Mouse (Mus musculus): Measurements from ENCODE around the gene Polr2a. TPM values are rescaled to one million over a fixed set of nuclear protein-coding genes. Genes with fewer than 3 reads are reported as not detected.
"Not testable (repeated sequence)": the region's sequence is repeated elsewhere in the genome, so short reads cannot be mapped to it uniquely, and the experiment has no call there.

Gene Polr2a
- polyA plus RNA-seq, 1 experiment from 2014 or later, result 31.2 TPM

DNA sequence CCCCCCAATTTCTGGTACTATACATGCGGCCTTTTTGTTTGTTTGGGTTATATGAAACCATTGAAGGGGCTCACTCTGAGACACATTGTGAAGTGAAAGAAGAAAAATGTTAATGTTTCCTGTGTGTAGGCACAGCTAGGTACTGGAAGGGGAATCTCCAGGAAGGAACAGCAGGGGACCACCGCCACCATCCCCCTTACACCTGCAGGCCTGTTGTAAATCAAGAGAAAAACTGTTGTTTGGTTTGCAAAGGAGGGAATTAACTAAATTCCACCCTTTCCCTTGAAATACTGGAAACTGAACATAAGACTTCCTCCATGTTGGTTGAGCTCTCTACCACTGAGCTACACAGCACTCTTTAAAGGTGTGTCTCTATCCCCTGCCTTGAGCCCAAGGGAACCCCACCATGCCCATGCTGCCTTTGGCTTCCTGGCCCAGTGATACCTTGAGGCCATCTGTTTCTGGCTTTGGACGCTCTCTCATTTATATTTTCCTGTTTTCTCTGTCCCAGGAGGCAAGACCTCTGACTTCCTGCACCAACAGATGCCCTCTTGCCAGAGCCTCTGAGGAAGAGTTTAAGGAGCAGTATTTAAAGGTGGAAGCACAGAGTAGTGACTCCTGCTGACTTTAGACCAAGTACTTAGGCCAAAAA is 49.7 kb downstream of the Polr2a start:
- no peaks in the 10 kb centered on the region for H3K36me3 ChIP-seq
- H3K27ac ChIP-seq, result no peak overlapping the region
- ATAC-seq (ENCODE audit: low FRiP score, low read depth), result no peak

DNA sequence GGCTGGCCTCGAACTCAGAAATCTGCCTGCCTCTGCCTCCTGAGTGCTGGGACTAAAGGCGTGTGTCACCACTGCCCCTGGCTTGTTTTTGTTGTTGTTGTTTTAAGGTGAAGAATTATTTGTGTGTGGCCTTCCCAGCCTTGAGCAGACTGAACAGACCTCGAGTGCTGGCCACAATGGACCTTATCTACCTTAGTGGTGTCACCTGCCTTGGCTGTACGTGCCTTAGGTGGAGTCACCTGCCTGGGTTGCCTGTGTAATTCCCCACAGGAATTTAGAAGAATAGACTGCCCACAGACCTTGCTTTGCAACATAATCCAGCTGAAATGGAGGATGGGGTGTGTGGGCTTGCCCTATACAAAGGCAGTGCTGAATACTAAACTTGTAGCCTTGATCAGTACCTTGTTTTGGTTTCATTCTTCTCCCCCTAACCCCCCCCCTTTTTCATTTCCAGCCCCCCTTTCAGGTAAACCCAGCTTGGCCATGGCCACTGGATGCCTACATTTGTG is 50.5 kb downstream of the Polr2a start:
- Histone ChIP-seq H3K4me2 (replicated peaks) (no peak overlapping the region), H3K27me3 (replicated peaks) (no peaks in the 10 kb centered on the region), H3K36me3 (no peaks in the 10 kb centered on the region), H3K4me1 (no peaks in the 10 kb centered on the region), H3K9me3 (no peaks in the 10 kb centered on the region), H3K27ac (no peak overlapping the region), H3K9ac (no peak overlapping the region), H3K4me3 (no peak overlapping the region)
- 88% methylated on average over 4 of the region's 4 CpGs for WGBS
- no peak for ATAC-seq (ENCODE audit: low FRiP score, low read depth)

More for the DNA sequence above, 49.7 kb downstream of the Polr2a start:
- Histone ChIP-seq H3K9me3 (no peaks in the 10 kb centered on the region), H3K9ac (no peak overlapping the region), H3K4me1 (no peaks in the 10 kb centered on the region), H3K27me3 (replicated peaks) (no peaks in the 10 kb centered on the region), H3K4me2 (replicated peaks) (no peak overlapping the region), H3K4me3 (no peak overlapping the region)
- whole genome bisulfite sequencing, result 86% methylated on average over 3 of the region's 3 CpGs

DNA sequence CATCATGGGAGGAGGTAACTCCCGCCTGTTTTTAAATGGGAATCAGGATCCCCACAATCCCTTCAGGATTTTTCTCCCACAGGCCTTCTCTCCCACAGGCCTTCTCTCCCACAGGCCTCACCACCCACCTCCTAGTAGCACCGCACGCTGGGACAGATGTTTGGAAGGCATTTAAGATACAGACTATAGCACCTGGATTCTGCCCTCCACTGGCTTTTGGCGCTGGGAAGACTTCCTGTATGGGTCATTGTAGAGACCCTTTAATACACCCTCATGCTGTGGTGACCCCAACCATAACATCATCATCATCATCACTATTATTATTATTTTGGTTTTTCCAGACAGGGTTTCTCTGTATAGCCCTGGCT is 51.0 kb downstream of the Polr2a start:
- Histone ChIP-seq H3K9ac (no peak overlapping the region), H3K4me2 (replicated peaks) (no peak overlapping the region), H3K27me3 (replicated peaks) (no peaks in the 10 kb centered on the region), H3K9me3 (no peaks in the 10 kb centered on the region), H3K36me3 (no peaks in the 10 kb centered on the region), H3K4me1 (no peaks in the 10 kb centered on the region), H3K4me3 (no peak overlapping the region), H3K27ac (no peak overlapping the region)
- no peak for ATAC-seq (ENCODE audit: low FRiP score, low read depth)
- 90% methylated on average over 4 of the region's 4 CpGs for WGBS

DNA sequence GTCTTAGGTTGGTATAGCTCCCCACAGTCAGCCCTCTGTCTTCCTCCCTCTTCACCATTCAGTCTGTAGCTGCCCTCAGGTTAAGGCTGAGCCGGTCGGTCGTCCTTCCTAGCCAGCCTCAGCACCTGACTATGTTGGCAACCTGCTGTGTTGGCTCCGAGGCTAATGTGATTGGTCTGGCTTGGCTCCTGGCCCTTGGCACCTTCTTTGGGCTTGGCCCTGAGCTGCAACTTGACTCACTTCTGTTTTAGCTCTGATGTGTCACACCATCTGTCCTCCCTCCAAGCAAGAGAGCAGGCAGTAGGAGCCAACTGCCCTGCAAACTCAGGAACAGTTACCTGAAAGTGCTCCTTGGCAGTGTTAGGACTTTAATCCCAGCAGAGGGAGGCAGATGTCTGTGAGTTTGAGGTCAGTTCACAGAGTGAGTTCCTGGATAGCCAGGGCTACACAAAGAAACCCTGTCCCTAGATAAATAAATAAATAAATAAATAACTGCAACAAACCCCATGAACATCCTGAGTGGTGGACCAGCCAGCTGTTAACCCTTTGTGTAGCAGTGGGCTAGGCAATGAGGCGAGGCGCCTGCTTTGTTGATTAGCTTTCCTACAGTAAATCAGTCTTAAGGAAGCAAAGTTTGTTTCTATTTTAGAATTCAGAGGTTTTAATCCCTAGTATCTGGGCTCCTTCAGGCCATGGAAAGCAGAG is 51.5 kb downstream of the Polr2a start:
- 50% methylated on average over 6 of the region's 6 CpGs for WGBS
- Histone ChIP-seq H3K27ac (no peak overlapping the region), H3K4me3 (no peak overlapping the region), H3K4me2 (replicated peaks) (no peak overlapping the region), H3K4me1 (no peaks in the 10 kb centered on the region), H3K36me3 (no peaks in the 10 kb centered on the region), H3K27me3 (replicated peaks) (no peaks in the 10 kb centered on the region), H3K9me3 (no peaks in the 10 kb centered on the region), H3K9ac (no peak overlapping the region)
- ATAC-seq (ENCODE audit: low FRiP score, low read depth), result no peak

DNA sequence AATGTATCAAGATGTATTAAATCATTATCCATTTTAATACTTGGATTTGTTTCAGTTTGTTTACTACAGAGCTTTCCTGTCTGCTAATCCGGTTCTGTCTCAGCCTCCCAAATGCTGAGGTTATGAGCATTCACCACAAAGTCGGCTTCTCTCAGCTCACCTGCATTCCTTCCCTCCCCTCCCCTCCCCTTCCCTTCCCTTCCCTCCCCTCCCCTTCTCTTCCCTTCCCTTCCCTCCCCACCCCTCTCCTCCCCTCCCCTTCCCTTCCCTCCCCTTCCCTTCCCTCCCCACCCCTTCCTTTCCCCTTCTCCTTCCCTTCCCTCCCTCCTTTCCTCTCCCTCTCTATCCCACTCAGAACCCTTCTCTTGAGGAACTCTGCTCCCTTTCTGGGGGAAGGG is 53.8 kb downstream of the Polr2a start:
- H3K27ac ChIP-seq, result no peak overlapping the region
- H3K27me3 ChIP-seq (replicated peaks), result no peaks in the 10 kb centered on the region
- no peak for ATAC-seq (ENCODE audit: low FRiP score, low read depth)
- H3K9me3 ChIP-seq, result no peaks in the 10 kb centered on the region
- H3K4me2 ChIP-seq (replicated peaks), result no peak overlapping the region
- WGBS, result 58% methylated on average over 2 of the region's 2 CpGs
- no peak overlapping the region for H3K9ac ChIP-seq
- no peaks in the 10 kb centered on the region for H3K36me3 ChIP-seq
- H3K4me1 ChIP-seq, result no peaks in the 10 kb centered on the region
- no peak overlapping the region for H3K4me3 ChIP-seq

DNA sequence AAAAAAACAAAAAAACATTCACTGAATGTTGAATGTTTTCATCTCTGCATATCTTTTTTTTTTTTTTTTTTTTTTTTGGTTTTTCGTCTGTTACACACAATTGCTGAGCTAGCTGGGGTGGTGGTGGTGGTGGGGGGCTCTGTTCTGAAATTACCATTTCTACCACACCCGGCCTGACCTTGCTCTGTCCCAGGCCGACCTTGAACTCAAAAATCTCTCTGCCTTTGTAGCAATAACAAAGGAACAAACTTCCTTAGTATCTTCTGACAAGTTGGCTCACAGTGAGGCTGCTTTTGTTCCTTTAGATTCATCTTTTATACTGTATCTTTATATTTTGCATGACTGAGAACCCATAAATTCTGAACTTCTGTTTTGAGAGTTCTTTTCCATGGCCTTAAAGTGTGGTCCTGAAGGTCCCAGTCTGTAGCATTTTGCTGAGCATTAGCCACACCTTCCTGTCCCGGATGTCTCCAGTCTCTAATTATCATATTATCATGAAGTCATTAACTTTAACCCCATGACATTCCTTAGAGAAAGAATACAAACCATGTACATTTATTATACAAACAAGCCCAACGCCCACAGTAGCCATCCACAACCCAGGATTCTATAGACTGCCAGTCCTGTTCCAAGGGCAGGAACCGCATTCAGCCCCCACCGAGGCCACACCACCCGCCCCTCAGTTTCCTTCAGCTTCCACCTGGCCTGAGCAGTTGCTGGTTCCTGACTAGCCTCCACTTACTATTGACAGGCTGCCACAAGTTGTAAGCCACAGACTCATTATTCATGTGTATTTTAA is 54.4 kb downstream of the Polr2a start:
- ATAC-seq (ENCODE audit: low FRiP score, low read depth), result no peak

DNA sequence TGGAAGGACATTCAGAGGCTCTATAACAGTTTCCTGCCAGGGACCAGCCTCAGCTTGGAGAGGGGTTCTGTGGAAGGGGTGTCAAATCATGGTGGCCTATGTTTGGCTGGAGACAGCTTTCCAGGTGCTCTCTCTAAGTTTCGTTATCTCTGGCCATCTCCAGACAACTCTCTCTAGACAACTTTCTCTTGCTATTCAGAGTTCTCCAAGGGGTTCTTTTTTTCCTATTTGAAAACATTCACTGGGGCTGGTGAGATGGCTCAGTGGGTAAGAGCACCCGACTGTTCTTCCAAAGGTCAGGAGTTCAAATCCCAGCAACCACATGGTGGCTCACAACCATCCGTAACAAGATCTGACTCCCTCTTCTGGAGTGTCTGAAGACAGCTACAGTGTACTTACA is 55.1 kb downstream of the Polr2a start:
- not testable (repeated sequence) for H3K36me3 ChIP-seq; H3K9ac ChIP-seq; H3K27me3 ChIP-seq (replicated peaks); H3K4me1 ChIP-seq; H3K4me2 ChIP-seq (replicated peaks); H3K4me3 ChIP-seq; H3K9me3 ChIP-seq; ATAC-seq (ENCODE audit: low FRiP score, low read depth); H3K27ac ChIP-seq
- WGBS, result 71% methylated on average over 3 of the region's 3 CpGs

More for the DNA sequence above, 54.4 kb downstream of the Polr2a start:
- Histone ChIP-seq H3K4me2 (replicated peaks) (no peak overlapping the region), H3K27ac (no peak overlapping the region), H3K9ac (no peak overlapping the region), H3K4me3 (no peak overlapping the region), H3K36me3 (no peaks in the 10 kb centered on the region), H3K27me3 (replicated peaks) (no peaks in the 10 kb centered on the region), H3K4me1 (no peaks in the 10 kb centered on the region), H3K9me3 (no peaks in the 10 kb centered on the region)
- WGBS, result 71% methylated on average over 8 of the region's 8 CpGs

DNA sequence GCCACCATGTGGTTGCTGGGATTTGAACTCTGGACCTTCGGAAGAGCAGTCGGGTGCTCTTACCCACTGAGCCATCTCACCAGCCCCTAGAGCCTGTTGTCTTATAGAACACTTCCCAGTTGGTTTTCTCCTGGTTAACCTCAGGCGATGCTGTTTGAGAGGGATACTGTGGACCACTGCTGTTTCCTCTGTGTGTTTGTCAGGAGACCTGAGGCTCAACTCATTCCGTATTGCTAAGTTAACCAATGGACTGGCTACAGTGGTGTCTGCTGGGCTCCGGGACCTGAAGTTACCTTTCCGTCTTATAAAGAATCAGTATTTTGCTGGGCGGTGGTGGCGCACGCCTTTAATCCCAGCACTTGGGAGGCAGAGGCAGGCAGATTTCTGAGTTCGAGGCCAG is 55.6 kb downstream of the Polr2a start:
- not testable (repeated sequence) for H3K4me1 ChIP-seq; H3K36me3 ChIP-seq; H3K27ac ChIP-seq; H3K27me3 ChIP-seq (replicated peaks); H3K4me2 ChIP-seq (replicated peaks); H3K9ac ChIP-seq; H3K4me3 ChIP-seq; H3K9me3 ChIP-seq; ATAC-seq (ENCODE audit: low FRiP score, low read depth)
- 93% methylated on average over 10 of the region's 10 CpGs for WGBS

DNA sequence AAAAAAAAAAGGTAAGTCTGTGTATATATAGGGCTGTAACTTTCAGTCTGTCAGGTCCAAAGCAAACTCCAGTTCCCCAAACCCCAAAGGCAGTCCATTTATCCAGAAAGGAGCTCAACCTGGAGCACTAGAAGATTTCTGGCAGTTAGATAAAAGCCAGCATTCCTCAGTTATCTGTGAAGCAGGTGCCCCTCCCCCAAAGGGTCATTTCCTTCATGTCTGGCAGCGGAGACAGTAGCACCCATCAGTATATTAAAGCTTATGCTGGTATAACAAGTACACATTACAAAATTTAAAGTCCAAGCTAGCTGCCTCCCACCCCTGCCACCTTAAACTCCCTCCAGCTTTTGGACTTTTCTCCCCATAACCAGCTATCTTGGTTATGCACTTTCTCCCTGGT is 58.8 kb downstream of the Polr2a start:
- WGBS, result 76% methylated on average over 1 of the region's 1 CpGs
- no peak for ATAC-seq (ENCODE audit: low FRiP score, low read depth)
- Histone ChIP-seq H3K27ac (no peak overlapping the region), H3K9me3 (no peaks in the 10 kb centered on the region), H3K4me1 (peaks cover 13% of the 10 kb centered on the region), H3K4me3 (no peak overlapping the region), H3K27me3 (replicated peaks) (0 out of 2 replicates have a peak, but pooled peaks cover 2% of the 10 kb centered on the region), H3K4me2 (replicated peaks) (no peak overlapping the region), H3K36me3 (no peaks in the 10 kb centered on the region), H3K9ac (no peak overlapping the region)

DNA sequence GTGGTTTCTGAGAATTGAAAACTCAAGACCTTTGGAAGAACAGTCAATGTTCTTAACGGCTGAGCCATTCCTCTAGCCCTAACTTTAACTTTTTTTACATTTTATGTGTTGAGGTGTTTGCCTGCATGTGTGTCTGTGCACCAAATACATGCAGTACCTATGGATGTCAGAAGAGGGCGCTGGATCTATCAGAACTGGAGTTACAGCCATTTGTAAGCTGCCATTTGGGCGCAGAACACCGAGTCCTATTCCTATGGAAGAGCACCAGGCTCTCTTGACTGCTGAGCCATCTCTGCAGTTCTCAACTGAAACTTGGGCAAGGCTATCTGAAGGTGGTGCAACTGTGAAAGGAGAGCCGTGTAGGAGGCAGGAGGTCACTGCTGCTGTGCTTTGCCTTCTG is 59.9 kb downstream of the Polr2a start:
- 70% methylated on average over 5 of the region's 5 CpGs for WGBS
- no peak overlapping the region for H3K4me3 ChIP-seq

DNA sequence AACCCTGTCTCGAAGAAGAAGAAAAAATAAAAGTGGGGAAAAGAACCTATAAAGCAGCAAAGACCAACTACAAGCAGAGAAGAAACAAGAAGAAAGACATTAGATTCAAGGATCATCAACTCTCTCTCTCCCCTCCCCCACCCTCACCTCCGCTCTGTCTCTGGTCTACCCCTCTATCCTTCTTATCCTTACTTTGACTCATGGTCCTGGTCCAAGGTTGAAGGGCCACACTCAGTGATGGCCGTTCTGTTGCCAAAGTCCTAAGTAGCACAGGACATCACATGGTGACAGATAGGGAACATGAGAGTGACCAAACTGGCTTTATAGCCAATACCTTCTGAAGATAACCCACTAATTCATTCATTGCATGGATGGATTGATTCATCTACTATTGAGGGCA is 61.0 kb downstream of the Polr2a start:
- ATAC-seq (ENCODE audit: low FRiP score, low read depth), result no peak
- H3K4me1 ChIP-seq, result peaks cover 13% of the 10 kb centered on the region
- no peaks in the 10 kb centered on the region for H3K9me3 ChIP-seq
- H3K27ac ChIP-seq, result no peak overlapping the region
- 0 out of 2 replicates have a peak, but pooled peaks cover 2% of the 10 kb centered on the region for H3K27me3 ChIP-seq (replicated peaks)
- no peak overlapping the region for H3K4me2 ChIP-seq (replicated peaks)
- H3K9ac ChIP-seq, result no peak overlapping the region
- no peaks in the 10 kb centered on the region for H3K36me3 ChIP-seq
- H3K4me3 ChIP-seq, result no peak overlapping the region
- WGBS, result 91% methylated on average over 3 of the region's 3 CpGs

More for the DNA sequence above, 59.9 kb downstream of the Polr2a start:
- no peak for ATAC-seq (ENCODE audit: low FRiP score, low read depth)
- no peaks in the 10 kb centered on the region for H3K9me3 ChIP-seq
- no peaks in the 10 kb centered on the region for H3K36me3 ChIP-seq
- 0 out of 2 replicates have a peak, but pooled peaks cover 2% of the 10 kb centered on the region for H3K27me3 ChIP-seq (replicated peaks)
- H3K4me2 ChIP-seq (replicated peaks), result no peak overlapping the region
- peaks cover 13% of the 10 kb centered on the region for H3K4me1 ChIP-seq
- H3K27ac ChIP-seq, result no peak overlapping the region
- no peak overlapping the region for H3K9ac ChIP-seq

Data from neural tube, embryonic 12.5 days (tissue).